In genomic region chr5:122706917-122707275, GRCm38 (mm10) we compare ENCODE assay signal across 8 mouse cellular contexts. TPM values are rescaled to one million over a fixed set of nuclear protein-coding genes. Genes with fewer than 3 reads are reported as not detected.
DNase-seq lines count a peak whose midpoint lies in the region; ATAC-seq and TF ChIP-seq lines count a peak whose summit lies in the region.

No protein-coding gene starts in this region.

- DNase-seq in lung, embryonic 14.5 days: no peak
- no peak for DNase-seq in lung, postnatal 10 days
- DNase-seq in gastrocnemius, postnatal 4 days (ENCODE audit: low spot score in 2 of 2): no peak

- ATAC-seq in lung, embryonic 14.5 days (ENCODE audit: insufficient read depth): peak; percentile 9; the same call in 1 of the 2 replicates
- ATAC-seq in embryonic facial prominence, embryonic 15.5 days (ENCODE audit: insufficient number of reproducible peaks, low FRiP score, low TSS enrichment, low read depth): 0 out of 2 replicates have a peak, but pooled peaks have one; percentile 21
- ATAC-seq in intestine, embryonic 15.5 days: peak; percentile 18
- ATAC-seq in neural tube, embryonic 12.5 days (ENCODE audit: low FRiP score, low read depth): peak; percentile 34
- no peak; the same call in 1 of the 2 replicates for ATAC-seq in monocyte, adult 5-6 weeks (replicated peaks; ENCODE audit: insufficient number of reproducible peaks, low FRiP score, low TSS enrichment, poor library complexity, severe bottlenecking)
- no peak for ATAC-seq in CD4-positive, CD25-positive, alpha-beta regulatory T cell, adult 4 months

- no peaks in the 10 kb centered on the region for H3K9me3 ChIP-seq in lung, embryonic 14.5 days (ENCODE audit: low read depth, low read length)
- H3K9me3 ChIP-seq in embryonic facial prominence, embryonic 15.5 days (replicated peaks): no peaks in the 10 kb centered on the region
- no peaks in the 10 kb centered on the region for H3K9me3 ChIP-seq in intestine, embryonic 15.5 days
- no peaks in the 10 kb centered on the region for H3K9me3 ChIP-seq in neural tube, embryonic 12.5 days

- H3K36me3 ChIP-seq in lung, embryonic 14.5 days (ENCODE audit: insufficient read depth): no peaks in the 10 kb centered on the region
- H3K36me3 ChIP-seq in embryonic facial prominence, embryonic 15.5 days: no peaks in the 10 kb centered on the region
- no peaks in the 10 kb centered on the region for H3K36me3 ChIP-seq in intestine, embryonic 15.5 days
- no peaks in the 10 kb centered on the region for H3K36me3 ChIP-seq in neural tube, embryonic 12.5 days

- H3K4me3 ChIP-seq in lung, embryonic 14.5 days (ENCODE audit: low read depth, low read length): peak overlapping the region; percentile 70
- peak overlapping the region; percentile 73 for H3K4me3 ChIP-seq in embryonic facial prominence, embryonic 15.5 days (replicated peaks)
- H3K4me3 ChIP-seq in intestine, embryonic 15.5 days (replicated peaks): peak overlapping the region; percentile 70
- H3K4me3 ChIP-seq in neural tube, embryonic 12.5 days: peak overlapping the region; percentile 61

- peaks cover 6% of the 10 kb centered on the region for H3K4me1 ChIP-seq in lung, embryonic 14.5 days (ENCODE audit: insufficient read depth)
- H3K4me1 ChIP-seq in embryonic facial prominence, embryonic 15.5 days: peaks cover 6% of the 10 kb centered on the region; the same call in 1 of the 2 replicates
- 0 out of 2 replicates have a peak, but pooled peaks cover 4% of the 10 kb centered on the region for H3K4me1 ChIP-seq in intestine, embryonic 15.5 days (replicated peaks)
- H3K4me1 ChIP-seq in neural tube, embryonic 12.5 days: peaks cover 5% of the 10 kb centered on the region

- H3K27me3 ChIP-seq in lung, embryonic 14.5 days (ENCODE audit: insufficient read depth, low read length): no peaks in the 10 kb centered on the region
- no peaks in the 10 kb centered on the region for H3K27me3 ChIP-seq in embryonic facial prominence, embryonic 15.5 days
- H3K27me3 ChIP-seq in intestine, embryonic 15.5 days (replicated peaks): no peaks in the 10 kb centered on the region
- no peaks in the 10 kb centered on the region for H3K27me3 ChIP-seq in neural tube, embryonic 12.5 days (replicated peaks)

- peak overlapping the region; percentile 80 for H3K9ac ChIP-seq in lung, embryonic 14.5 days
- H3K9ac ChIP-seq in embryonic facial prominence, embryonic 15.5 days: peak overlapping the region; percentile 75
- peak overlapping the region; percentile 60 for H3K9ac ChIP-seq in intestine, embryonic 15.5 days
- H3K9ac ChIP-seq in neural tube, embryonic 12.5 days: peak overlapping the region; percentile 69

- WGBS in lung, embryonic 14.5 days: 36% methylated on average over 5 of the region's 5 CpGs
- 32% methylated on average over 5 of the region's 5 CpGs for WGBS in embryonic facial prominence, embryonic 15.5 days
- WGBS in intestine, embryonic 15.5 days: 40% methylated on average over 5 of the region's 5 CpGs
- WGBS in neural tube, embryonic 12.5 days: 42% methylated on average over 5 of the region's 5 CpGs

- no peak for TF ChIP-seq CTCF in lung, embryonic 14.5 days (IDR thresholded peaks at IDR 0.05; ENCODE audit: low read depth)

- peak overlapping the region; percentile 91 for H3K4me2 ChIP-seq in lung, embryonic 14.5 days
- peak overlapping the region; percentile 76 for H3K4me2 ChIP-seq in embryonic facial prominence, embryonic 15.5 days (replicated peaks)
- peak overlapping the region; percentile 94 for H3K4me2 ChIP-seq in intestine, embryonic 15.5 days (replicated peaks)
- peak overlapping the region; percentile 74 for H3K4me2 ChIP-seq in neural tube, embryonic 12.5 days (replicated peaks)

- peak overlapping the region; percentile 80 for H3K27ac ChIP-seq in lung, embryonic 14.5 days (ENCODE audit: low read depth)
- H3K27ac ChIP-seq in embryonic facial prominence, embryonic 15.5 days (replicated peaks): peak overlapping the region; percentile 85
- peak overlapping the region; percentile 78 for H3K27ac ChIP-seq in intestine, embryonic 15.5 days
- H3K27ac ChIP-seq in neural tube, embryonic 12.5 days: 0 out of 2 replicates have a peak overlapping the region, but pooled peaks have one; percentile 26

RNA-seq across cellular contexts. Expression of gene P2rx4, which starts 0.4 kb away (rescaled TPM):
- 13.1 and 15.7 TPM in 2 replicates for polyA plus RNA-seq in lung, embryonic 14.5 days (2014; fragmentation: Nextera tagmentation; extraction: Ambion mirVana)
- 23.3 and 25.2 TPM in 2 replicates for polyA plus RNA-seq in embryonic facial prominence, embryonic 15.5 days (2015; fragmentation: Nextera tagmentation; extraction: Ambion mirVana)
- 38.2 and 39.6 TPM in 2 replicates for polyA plus RNA-seq in intestine, embryonic 15.5 days (2015; fragmentation: Nextera tagmentation; extraction: Ambion mirVana)
- polyA plus RNA-seq in neural tube, embryonic 12.5 days (2016; fragmentation: Nextera tagmentation; extraction: Ambion mirVana): 13.0 and 15.2 TPM in 2 replicates
- total RNA-seq in gastrocnemius, postnatal 4 days (2021): 10 to 100 TPM; 13.4 to 15.4 TPM
- 16.5 to 37.1 TPM (median 26.3 TPM) in 3 replicates for total RNA-seq in monocyte, adult 5-6 weeks (2017)
- polyA plus RNA-seq in CD4-positive, CD25-positive, alpha-beta regulatory T cell, adult 4 months (2017; shearing (Covaris generic)): 10 to 100 TPM; 41.2 to 68.7 TPM

Comparison
In these comparisons a context has a peak if more than half of its experiments do, and no peak if none do; other contexts are left out.
1. ATAC-seq: peak in lung, embryonic 14.5 days (single experiment), embryonic facial prominence, embryonic 15.5 days (single experiment), intestine, embryonic 15.5 days (single experiment) and neural tube, embryonic 12.5 days (single experiment); none in monocyte, adult 5-6 weeks (single experiment) and CD4-positive, CD25-positive, alpha-beta regulatory T cell, adult 4 months (single experiment).
2. H3K27ac ChIP-seq: peak in every context shown above with its lines; median percentile 85 in embryonic facial prominence, embryonic 15.5 days; 80 in lung, embryonic 14.5 days; 78 in intestine, embryonic 15.5 days; 26 in neural tube, embryonic 12.5 days.
3. Peak in every context shown above with its lines, with median percentiles within 50 percentile points of each other: H3K4me2 ChIP-seq, H3K4me3 ChIP-seq and H3K9ac ChIP-seq.